Mouse (Mus musculus) liver, adult 2 months (tissue): ENCODE results near the gene Phf21b.

Experiments used
- CTCF ChIP-seq: fragments of 200-500 bp; IDR thresholded peaks from 2 replicates; pipeline ENCODE4 v1.5.1; 2011; ENCODE audit warnings: low read depth, low read length, control low read depth
- POLR2A ChIP-seq: fragments of 200-500 bp; IDR thresholded peaks from 2 replicates; pipeline ENCODE4 v1.6.1; 2011; ENCODE audit warnings: low read length, control low read depth; ENCODE audit not compliant: insufficient read depth; ENCODE audit errors: extremely low read depth

DNA sequence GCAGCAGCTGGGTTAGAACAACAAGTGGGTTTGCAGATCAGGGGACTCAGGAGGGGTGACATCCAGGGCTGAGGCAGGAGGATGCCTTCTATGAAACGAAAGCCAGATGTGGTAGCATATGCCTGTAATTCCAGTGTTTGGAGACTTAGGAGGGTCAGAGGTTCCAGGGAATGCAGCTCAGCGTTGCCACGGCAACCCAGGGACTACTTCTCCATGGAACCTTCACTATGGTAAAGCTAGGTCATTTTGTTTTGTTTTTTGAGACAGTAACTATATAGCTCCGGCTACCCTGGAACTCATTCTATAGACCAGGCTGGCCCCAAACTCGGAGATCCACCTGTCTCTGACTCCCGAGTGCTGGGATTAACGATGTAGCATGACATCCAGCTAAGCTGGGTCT lies 117.6 kb downstream of the Phf21b start:
- no peak for TF ChIP-seq CTCF
- TF ChIP-seq POLR2A = no peak
